Mouse (Mus musculus) regulatory T cell (primary cell): ENCODE data around the gene Ocm.
"Not testable (repeated sequence)": the region's sequence is repeated elsewhere in the genome, so short reads cannot be mapped to it uniquely, and the experiment has no call there.

Experiments used
- in situ Hi-C: fragments of 300-600 bp; cut with MboI, MseI; formaldehyde crosslinking; loops from one replicate; pipeline ENCODE4 v1.15.1; 2025; ENCODE audit warnings: high pct_unique_total_duplicates

The Ocm gene

DNA sequence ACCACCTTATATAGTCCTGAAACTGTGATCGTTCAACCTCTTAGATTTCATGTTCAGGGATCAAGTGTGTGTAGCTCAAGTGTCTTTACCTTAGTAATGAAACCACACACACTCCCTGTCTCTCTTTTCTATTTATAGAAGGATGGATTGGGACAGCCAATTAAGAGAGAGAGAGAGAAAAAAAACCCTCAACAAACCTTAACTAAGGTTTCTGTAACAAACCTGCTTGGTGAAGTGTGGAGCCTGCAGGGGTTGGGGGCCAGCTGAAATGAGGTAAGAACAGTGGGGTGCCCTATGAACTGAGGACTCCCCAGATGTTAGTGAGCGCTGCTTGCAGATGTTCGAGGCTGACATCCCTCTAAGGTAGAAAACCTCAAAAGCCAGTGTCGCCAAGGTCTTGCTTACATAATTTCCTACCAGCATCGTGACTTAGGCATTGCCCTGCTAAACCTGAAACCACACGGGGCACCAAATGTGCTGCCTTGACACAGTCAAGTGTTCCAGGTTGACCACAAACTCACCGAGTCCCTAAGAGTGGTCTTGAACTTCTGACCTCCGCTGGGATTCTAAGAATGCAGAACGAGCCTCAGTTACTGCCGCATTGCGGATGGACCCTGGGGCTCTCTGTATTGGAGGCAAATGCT, at the start of gene Ocm:
Ocm (minus strand) TSS at position 51 of the 644 bp plus-strand sequence.
- in situ Hi-C loops: no loop called here

- in situ Hi-C loops: no loop called here
Measured at GRCm38 (mm10) chr5:144071249-144071648, 44.8 kb upstream of the Ocm start.

GRCm38 (mm10) chr5:144070064-144070463, 43.6 kb upstream of the Ocm start:
- in situ Hi-C loops: no loop called here

DNA sequence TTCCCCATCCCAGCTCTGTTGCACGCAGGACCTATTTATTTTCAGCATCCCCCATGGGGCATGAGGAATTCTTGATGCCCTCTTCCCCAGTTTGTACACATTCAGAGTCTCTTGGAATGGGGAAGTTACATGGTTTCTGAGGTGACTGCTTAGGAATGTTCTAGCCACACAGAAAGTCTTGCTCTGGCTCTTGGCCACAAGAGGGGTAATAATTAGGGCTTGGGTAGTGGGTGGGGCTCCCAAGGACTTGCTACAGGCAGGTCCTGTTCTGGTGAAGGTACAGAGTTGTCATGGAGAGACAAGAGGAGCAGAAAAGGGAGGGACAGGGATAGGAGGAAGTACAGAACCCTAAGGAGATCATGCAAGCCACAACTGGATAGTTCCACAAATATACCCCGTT, 39.6 kb upstream of the Ocm start:
- in situ Hi-C loops: loop anchor here (10.0 kb wide), 1 partner anchor 669 kb away; no protein-coding TSS in a partner anchor

GRCm38 (mm10) chr5:144064093-144064492, 37.6 kb upstream of the Ocm start:
- in situ Hi-C loops: loop anchor here (10.0 kb wide), 1 partner anchor 671 kb away; no protein-coding TSS in a partner anchor

DNA sequence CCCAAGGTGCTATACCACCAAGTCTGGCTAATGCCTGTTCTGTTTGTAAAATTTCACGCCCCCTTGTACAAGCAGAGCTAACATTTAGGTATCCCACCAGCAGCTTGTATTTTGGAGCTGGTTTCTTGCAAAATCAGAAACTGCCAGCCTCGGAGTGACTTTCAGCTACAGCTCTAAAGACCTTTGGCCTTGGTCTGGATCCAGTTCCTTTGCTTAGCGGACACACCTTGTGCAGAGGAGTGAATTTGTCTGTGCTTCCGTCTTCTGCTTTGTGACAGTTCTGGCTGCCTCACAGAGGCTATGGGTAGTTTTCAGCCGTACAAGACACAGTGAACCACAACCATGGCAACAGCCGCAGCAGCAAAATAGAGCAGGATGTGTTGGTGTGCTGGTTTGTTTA, 27.9 kb upstream of the Ocm start:
- in situ Hi-C loops: loop anchor here (5.0 kb wide), 1 partner anchor 103 kb away; no protein-coding TSS in a partner anchor

DNA sequence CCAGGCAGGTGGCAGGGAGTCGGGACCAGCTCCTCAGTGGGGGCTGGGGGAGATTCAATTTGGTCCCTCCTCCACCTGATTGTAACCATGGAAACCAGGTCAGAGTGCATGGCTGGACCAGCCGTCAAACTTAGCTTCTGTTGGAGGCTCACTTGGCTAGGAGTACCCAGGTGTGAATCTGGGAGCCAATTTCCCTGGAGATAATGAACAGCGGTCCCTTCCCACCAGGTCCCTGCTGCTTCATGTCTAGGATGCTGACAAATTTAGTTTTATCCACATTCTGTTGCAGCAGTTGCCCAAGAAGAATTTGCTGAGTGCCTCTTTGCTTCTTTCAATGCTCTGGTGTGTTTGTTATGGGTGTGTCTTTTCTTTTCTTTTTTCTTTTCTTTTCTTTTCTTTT, 27.0 kb upstream of the Ocm start:
- in situ Hi-C loops: loop anchor here (5.0 kb wide), 1 partner anchor 104 kb away; no protein-coding TSS in a partner anchor

DNA sequence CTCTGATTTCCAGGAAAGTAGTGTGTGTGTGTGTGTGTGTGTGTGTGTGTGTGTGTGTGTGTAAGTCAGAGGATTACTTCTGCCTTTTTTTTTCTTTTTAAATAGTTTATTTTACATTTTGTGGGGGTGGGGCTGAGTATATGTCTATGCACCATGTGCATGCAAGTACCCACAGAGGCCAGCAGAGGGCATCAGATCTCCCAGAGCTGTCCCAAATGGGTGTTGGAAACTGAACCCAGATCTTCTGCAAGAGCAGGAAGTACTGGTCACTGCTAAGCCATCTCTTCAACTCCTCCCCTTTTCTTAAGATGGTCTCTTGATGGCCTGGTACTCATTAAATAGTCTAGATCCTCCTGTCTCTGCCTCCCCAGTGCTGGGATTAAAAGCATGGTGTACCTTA, 24.8 kb upstream of the Ocm start:
- in situ Hi-C loops: loop anchor here (5.0 kb wide), 1 partner anchor 106 kb away; no protein-coding TSS in a partner anchor

DNA sequence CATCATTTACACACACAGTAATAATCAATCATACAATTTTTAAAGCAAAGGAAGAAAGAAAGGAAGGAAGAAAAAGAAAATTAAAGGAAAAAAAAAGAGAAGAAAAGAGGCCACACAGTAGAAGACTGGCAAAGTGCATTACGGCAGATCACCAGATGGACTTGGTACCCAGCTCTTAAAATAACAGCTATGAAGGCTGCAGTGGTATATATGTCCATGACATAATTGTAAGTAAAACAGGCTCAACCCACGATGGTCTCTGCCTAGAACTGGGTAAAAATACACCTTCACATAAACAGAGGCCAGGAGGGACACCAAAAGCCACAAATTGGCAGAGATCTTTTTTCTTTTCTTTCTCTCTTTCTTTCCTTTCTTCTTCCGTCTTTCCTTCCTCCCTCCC, 23.4 kb upstream of the Ocm start:
- in situ Hi-C loops: loop anchor here (5.0 kb wide), 1 partner anchor 107 kb away; no protein-coding TSS in a partner anchor

DNA sequence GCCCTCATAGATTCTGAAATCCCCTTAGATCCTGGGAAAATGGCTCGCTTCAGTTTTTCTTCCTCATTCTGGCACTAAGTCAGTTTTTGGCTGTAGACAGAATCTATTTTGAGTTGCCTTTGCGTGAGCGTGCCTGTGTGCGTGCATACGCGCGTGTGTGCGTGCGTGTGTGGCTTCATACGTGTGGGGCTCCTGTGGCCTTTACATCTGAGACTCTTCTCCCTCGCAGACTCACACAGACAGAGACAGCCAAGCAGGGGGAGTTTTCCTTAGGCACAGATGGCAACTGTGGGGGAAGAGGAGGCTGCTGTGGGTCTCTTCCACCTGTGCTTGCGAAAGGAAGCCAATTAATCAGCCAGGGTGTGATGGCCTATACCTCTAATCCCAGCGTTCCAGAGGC, 20.9 kb upstream of the Ocm start:
- in situ Hi-C loops: no loop called here

- in situ Hi-C loops: no loop called here
Measured at GRCm38 (mm10) chr5:144043166-144043565, 16.7 kb upstream of the Ocm start.

GRCm38 (mm10) chr5:144040720-144041364, 14.4 kb upstream of the Ocm start:
- in situ Hi-C loops: no loop called here

- in situ Hi-C loops: no loop called here
Measured at GRCm38 (mm10) chr5:144039886-144040285, 13.4 kb upstream of the Ocm start.

DNA sequence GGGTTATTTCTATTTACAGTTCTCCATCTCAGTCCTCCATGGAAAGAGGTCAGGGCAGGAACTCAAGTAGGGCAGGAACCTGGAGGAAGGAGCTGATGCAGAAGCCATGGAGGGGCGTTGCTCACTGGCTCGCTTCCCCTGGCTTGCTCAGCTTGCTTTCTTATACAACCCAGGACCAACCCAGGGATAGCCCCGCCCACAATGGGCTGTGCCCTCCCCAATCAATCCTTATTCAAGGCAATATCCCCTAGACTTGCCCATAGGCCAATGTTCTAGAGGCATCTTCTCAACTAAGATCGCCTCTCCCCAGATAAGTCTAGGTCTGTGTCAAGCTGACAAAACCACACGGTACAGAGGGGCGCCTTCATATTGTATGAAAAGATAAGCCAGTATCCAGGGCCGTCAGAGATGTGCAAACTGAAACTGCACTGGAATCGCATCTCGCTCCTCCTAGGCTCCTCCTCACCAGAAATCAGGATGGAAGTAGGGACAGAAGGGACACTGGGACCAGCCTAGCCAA, 12.7 kb upstream of the Ocm start:
- in situ Hi-C loops: no loop called here

DNA sequence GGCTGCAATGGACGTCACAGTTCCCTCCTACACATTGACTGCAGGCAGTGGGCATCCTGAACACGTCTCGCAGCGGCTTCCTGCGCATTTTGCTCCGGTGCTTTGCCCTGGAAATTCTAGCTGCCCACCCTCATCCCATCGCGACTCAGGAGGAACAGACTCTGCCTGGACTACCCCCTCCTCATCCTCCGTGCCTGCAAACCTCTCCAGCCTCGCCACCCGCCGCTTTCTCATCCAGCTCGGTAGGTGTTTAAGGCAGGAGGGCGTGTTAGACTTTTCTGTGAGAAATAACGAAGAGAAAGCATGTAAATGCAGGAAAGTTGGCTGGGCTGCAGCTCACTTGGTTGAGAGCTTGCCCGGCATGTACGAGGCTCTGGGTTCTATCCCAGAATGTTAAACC, 10.5 kb upstream of the Ocm start:
- in situ Hi-C loops: no loop called here

DNA sequence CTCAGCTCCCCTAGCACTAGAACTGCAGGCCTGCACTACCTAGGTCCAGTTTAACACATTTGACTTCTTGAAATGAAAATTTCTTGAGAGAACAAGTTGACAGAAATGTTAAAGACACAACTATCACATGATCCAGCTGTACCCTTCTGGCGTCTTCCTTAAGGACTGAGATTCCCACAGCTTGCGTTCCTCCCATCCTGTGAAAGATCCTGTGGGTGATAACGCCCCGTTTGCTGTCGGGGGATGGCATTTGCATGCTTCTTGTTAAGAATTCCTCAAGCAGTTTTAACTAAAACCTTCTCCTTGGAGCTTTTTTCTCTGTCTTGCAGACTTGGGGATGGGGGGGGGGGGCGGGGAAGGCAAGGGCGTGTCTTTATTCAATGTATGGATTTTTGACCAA, 8.1 kb upstream of the Ocm start:
- in situ Hi-C loops: no loop called here

- in situ Hi-C loops: no loop called here
Measured at GRCm38 (mm10) chr5:144032491-144032890, 6.0 kb upstream of the Ocm start.

DNA sequence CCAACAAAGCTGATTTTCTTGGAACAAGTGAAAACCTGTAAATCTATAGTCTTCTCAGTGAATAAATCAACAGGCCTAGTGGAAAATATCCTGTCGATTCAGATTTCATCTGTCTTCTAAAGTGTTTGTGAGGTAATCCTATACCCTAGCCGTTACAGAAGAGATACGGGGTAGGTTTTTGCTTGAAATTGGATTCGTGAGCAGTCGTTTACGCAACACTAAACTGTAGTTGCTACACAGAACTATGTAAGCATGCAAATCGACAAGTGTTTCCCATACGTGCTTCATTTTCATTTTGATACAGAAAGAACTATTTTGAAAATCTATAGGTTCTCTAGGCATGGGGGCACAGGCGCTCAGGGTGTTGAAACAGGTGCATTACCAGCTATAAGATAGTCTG, 10.6 kb downstream of the Ocm start:
- in situ Hi-C loops: no loop called here

- in situ Hi-C loops: no loop called here
Measured at GRCm38 (mm10) chr5:144015312-144015650, 11.2 kb downstream of the Ocm start.

GRCm38 (mm10) chr5:144014551-144015311, 11.7 kb downstream of the Ocm start, which contains the start of gene Ccz1:
Gene Ccz1, minus strand, starts transcription at chr5:144014877.
- in situ Hi-C loops: no loop called here

DNA sequence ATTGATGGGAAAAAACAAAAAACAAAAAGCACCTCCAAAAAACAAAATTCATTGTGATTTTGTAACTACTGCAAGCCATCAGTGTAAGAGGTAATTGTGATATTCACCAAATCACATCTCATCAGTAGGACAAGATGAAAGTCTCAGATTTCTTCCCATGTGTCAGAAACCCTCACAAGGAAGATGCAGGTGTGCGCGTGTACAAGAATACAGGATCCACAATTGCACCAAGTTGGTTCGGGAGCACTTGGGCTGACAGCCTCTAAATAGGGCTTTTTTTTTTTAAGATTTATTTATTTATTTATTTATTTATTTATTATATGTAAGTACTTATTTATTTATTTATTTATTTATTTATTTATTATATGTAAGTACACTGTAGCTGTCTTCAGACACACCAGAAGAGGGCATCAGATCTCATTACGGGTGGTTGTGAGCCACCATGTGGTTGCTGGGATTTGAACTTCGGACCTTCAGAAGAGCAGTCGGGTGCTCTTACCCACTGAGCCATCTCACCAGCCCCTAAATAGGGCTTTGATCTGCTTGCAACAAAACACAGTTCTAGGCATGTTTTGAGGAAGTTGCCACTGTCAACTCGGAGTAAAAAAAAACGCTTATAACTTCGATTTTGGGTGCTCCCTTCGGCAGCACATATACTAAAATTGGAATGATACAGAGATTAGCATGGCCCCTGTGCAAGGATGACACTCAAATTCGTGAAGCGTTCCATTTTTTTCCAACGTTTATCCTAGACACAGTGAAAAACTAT, 12.9 kb downstream of the Ocm start:
- in situ Hi-C loops: not testable (repeated sequence)
